Mouse (Mus musculus) ES-CJ7 (cell line): ENCODE data around the gene Ppp2r2c.

Experiments
- DNase-seq: peaks from one replicate; pipeline ENCODE4 v3.0.0; 2011; ENCODE audit warnings: low read depth, low spot score

Ppp2r2c gene

GRCm38 (mm10) chr5:36986617-36987016 is 118.3 kb downstream of the Ppp2r2c start:
- no peak for DNase-seq

- DNase-seq, result no peak
Measured at GRCm38 (mm10) chr5:36988124-36988780, 119.9 kb downstream of the Ppp2r2c start.

GRCm38 (mm10) chr5:36988781-36989624 is 120.7 kb downstream of the Ppp2r2c start, which contains the start of gene Wfs1:
Wfs1 (minus strand) TSS chr5:36989205.
- DNase-seq, result peak; percentile 98

GRCm38 (mm10) chr5:36989625-36989977 is 121.3 kb downstream of the Ppp2r2c start:
- DNase-seq, result no peak

- DNase-seq, result no peak
Measured at GRCm38 (mm10) chr5:36990196-36990595, 121.9 kb downstream of the Ppp2r2c start.

- DNase-seq, result no peak
Measured at GRCm38 (mm10) chr5:36990631-36991350, 122.5 kb downstream of the Ppp2r2c start.

- DNase-seq, result no peak
Measured at GRCm38 (mm10) chr5:36996410-36996809, 128.1 kb downstream of the Ppp2r2c start.

GRCm38 (mm10) chr5:36997996-36998395 is 129.7 kb downstream of the Ppp2r2c start:
- no peak for DNase-seq

- DNase-seq, result no peak
Measured at GRCm38 (mm10) chr5:37001002-37001401, 132.7 kb downstream of the Ppp2r2c start.

- DNase-seq, result peak; percentile 65
Measured at GRCm38 (mm10) chr5:37002001-37002400, 133.7 kb downstream of the Ppp2r2c start.
